8 mouse cellular contexts compared by ENCODE assay signal in the genomic region with DNA sequence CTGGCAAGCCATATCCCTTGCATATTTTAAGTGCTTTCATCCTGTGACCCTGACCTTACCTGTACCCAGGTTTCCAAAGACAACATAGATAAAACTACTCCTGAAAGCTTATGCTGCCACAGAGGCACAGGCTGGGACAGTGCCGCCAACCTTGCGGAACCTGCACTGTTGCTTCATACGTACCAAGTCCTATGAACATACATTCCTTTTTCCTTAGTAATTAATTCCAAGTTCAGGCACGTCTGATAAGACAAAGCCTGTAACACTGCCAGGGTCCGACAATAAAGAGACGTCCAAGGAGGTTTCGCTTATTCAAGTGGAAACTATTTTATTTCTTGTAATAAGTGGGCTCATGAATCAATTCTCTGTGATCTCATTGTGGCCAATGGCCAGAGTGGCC.
DNase-seq lines count a peak whose midpoint lies in the region; ATAC-seq lines count a peak whose summit lies in the region.

No protein-coding gene starts in this region.

- no peak overlapping the region for H3K9ac ChIP-seq in limb, embryonic 13.5 days
- H3K9ac ChIP-seq in forebrain, embryonic 15.5 days (replicated peaks) = no peak overlapping the region
- no peak overlapping the region for H3K9ac ChIP-seq in hindbrain, embryonic 11.5 days (ENCODE audit: low read depth, low read length)

- peak; percentile 54; the same call in 1 of the 2 replicates for ATAC-seq in limb, embryonic 13.5 days (ENCODE audit: low FRiP score, low read depth)
- ATAC-seq in forebrain, embryonic 15.5 days (replicated peaks) = 0 out of 2 replicates have a peak, but pooled peaks have one; percentile 35
- no peak for ATAC-seq in hindbrain, embryonic 11.5 days (ENCODE audit: low FRiP score)

- no peak overlapping the region for H3K27ac ChIP-seq in limb, embryonic 13.5 days
- H3K27ac ChIP-seq in limb, embryonic 10.5 days = no peak overlapping the region
- no peak overlapping the region for H3K27ac ChIP-seq in forebrain, embryonic 15.5 days (replicated peaks)
- H3K27ac ChIP-seq in hindbrain, embryonic 11.5 days (ENCODE audit: low read depth, low read length) = no peak overlapping the region

- H3K4me2 ChIP-seq in limb, embryonic 13.5 days (replicated peaks) = no peak overlapping the region
- H3K4me2 ChIP-seq in forebrain, embryonic 15.5 days (replicated peaks) = no peak overlapping the region
- H3K4me2 ChIP-seq in hindbrain, embryonic 11.5 days (replicated peaks; ENCODE audit: low read depth, low read length) = no peak overlapping the region

- no peaks in the 10 kb centered on the region for H3K9me3 ChIP-seq in limb, embryonic 13.5 days
- no peaks in the 10 kb centered on the region for H3K9me3 ChIP-seq in limb, embryonic 10.5 days (replicated peaks)
- no peaks in the 10 kb centered on the region for H3K9me3 ChIP-seq in forebrain, embryonic 15.5 days
- H3K9me3 ChIP-seq in hindbrain, embryonic 11.5 days (ENCODE audit: control insufficient read depth, low read length) = no peaks in the 10 kb centered on the region

- no peaks in the 10 kb centered on the region for H3K4me1 ChIP-seq in limb, embryonic 13.5 days
- H3K4me1 ChIP-seq in limb, embryonic 10.5 days = peaks cover 12% of the 10 kb centered on the region; the same call in 1 of the 2 replicates
- H3K4me1 ChIP-seq in forebrain, embryonic 15.5 days = no peaks in the 10 kb centered on the region; the same call in 1 of the 2 replicates
- H3K4me1 ChIP-seq in hindbrain, embryonic 11.5 days (replicated peaks; ENCODE audit: control insufficient read depth, insufficient read depth, low read length) = no peaks in the 10 kb centered on the region

- DNase-seq in limb, embryonic 10.5 days (ENCODE audit: low spot score) = no peak
- peak; percentile 20 for DNase-seq in kidney, adult 9 months
- DNase-seq in skeletal muscle tissue, adult 2 months (ENCODE audit: low read depth, low spot score) = peak; percentile 38
- no peak for DNase-seq in hindbrain, embryonic 11.5 days (ENCODE audit: low spot score)
- DNase-seq in testis, postnatal 14 days (ENCODE audit: low spot score) = no peak
- DNase-seq in natural killer cell, adult 2 months (ENCODE audit: low spot score in 2 of 2) = no peak

- H3K36me3 ChIP-seq in limb, embryonic 13.5 days = no peaks in the 10 kb centered on the region
- no peaks in the 10 kb centered on the region for H3K36me3 ChIP-seq in limb, embryonic 10.5 days
- H3K36me3 ChIP-seq in forebrain, embryonic 15.5 days = no peaks in the 10 kb centered on the region
- H3K36me3 ChIP-seq in hindbrain, embryonic 11.5 days (ENCODE audit: control insufficient read depth, insufficient read depth, low read length) = no peaks in the 10 kb centered on the region

- no peaks in the 10 kb centered on the region for H3K27me3 ChIP-seq in limb, embryonic 13.5 days
- H3K27me3 ChIP-seq in limb, embryonic 10.5 days (ENCODE audit: low read depth, poor library complexity, severe bottlenecking) = no peaks in the 10 kb centered on the region
- no peaks in the 10 kb centered on the region for H3K27me3 ChIP-seq in forebrain, embryonic 15.5 days
- H3K27me3 ChIP-seq in hindbrain, embryonic 11.5 days (ENCODE audit: control insufficient read depth, insufficient read depth, low read length) = no peaks in the 10 kb centered on the region

- H3K4me3 ChIP-seq in limb, embryonic 13.5 days = no peak overlapping the region
- no peak overlapping the region for H3K4me3 ChIP-seq in limb, embryonic 10.5 days
- no peak overlapping the region for H3K4me3 ChIP-seq in forebrain, embryonic 15.5 days
- H3K4me3 ChIP-seq in hindbrain, embryonic 11.5 days (ENCODE audit: low read depth, low read length) = no peak overlapping the region

- WGBS in limb, embryonic 13.5 days = 58% methylated on average over 7 of the region's 7 CpGs
- WGBS in limb, embryonic 10.5 days = 81% methylated on average over 7 of the region's 7 CpGs
- whole genome bisulfite sequencing in forebrain, embryonic 15.5 days = 17% methylated on average over 7 of the region's 7 CpGs
- 52% methylated on average over 7 of the region's 7 CpGs for WGBS in hindbrain, embryonic 11.5 days

Comparison
In these comparisons a context has a peak if more than half of its experiments do, and no peak if none do; other contexts are left out.
1. DNase-seq: peak in kidney, adult 9 months (single experiment) and skeletal muscle tissue, adult 2 months (single experiment); none in limb, embryonic 10.5 days (single experiment), hindbrain, embryonic 11.5 days (single experiment), testis, postnatal 14 days (single experiment) and natural killer cell, adult 2 months (0 of 2).